Mouse (Mus musculus) midbrain, embryonic 13.5 days (tissue): ENCODE results near the gene Ikbip. TPM values are rescaled to one million over a fixed set of nuclear protein-coding genes. Genes with fewer than 3 reads are reported as not detected.
A peak's percentile ranks its signal among the peaks of the same experiment; 100 is the strongest.

ENCODE experiments used
- ATAC-seq: fragments of 200-750 bp; cut with Nextera tagmentation; 2 replicates; pipeline ENCODE4 v1.8.0; 2017; ENCODE audit warnings: mild to moderate bottlenecking, moderate TSS enrichment, moderate library complexity
- H3K27ac ChIP-seq: fragments of 300-500 bp; sonication (generic); 2 replicates; pipeline ENCODE4 v1.5.1; 2015; ENCODE audit warnings: inconsistent platforms, mild to moderate bottlenecking, moderate library complexity
- H3K27me3 ChIP-seq: fragments of 300-500 bp; sonication (generic); 2 replicates; pipeline ENCODE4 v1.6.1; 2015; ENCODE audit warnings: mild to moderate bottlenecking, inconsistent platforms
- H3K36me3 ChIP-seq: fragments of 300-500 bp; sonication (generic); 2 replicates; pipeline ENCODE4 v1.6.1; 2015; ENCODE audit warnings: mild to moderate bottlenecking, inconsistent platforms
- H3K4me1 ChIP-seq: fragments of 300-500 bp; sonication (generic); replicated peaks from 2 replicates; pipeline ENCODE4 v1.6.1; 2015; ENCODE audit warnings: inconsistent platforms
- H3K4me2 ChIP-seq: fragments of 300-500 bp; sonication (generic); replicated peaks from 2 replicates; pipeline ENCODE4 v1.6.1; 2015; ENCODE audit warnings: moderate library complexity, mild to moderate bottlenecking, inconsistent platforms
- H3K4me3 ChIP-seq: fragments of 300-500 bp; sonication (generic); replicated peaks from 2 replicates; pipeline ENCODE4 v1.5.1; 2015; ENCODE audit warnings: mild to moderate bottlenecking, inconsistent platforms
- H3K9ac ChIP-seq: fragments of 300-500 bp; sonication (generic); replicated peaks from 2 replicates; pipeline ENCODE4 v1.6.1; 2015; ENCODE audit warnings: mild to moderate bottlenecking, inconsistent platforms
- H3K9me3 ChIP-seq: fragments of 300-500 bp; sonication (generic); 2 replicates; pipeline ENCODE4 v1.6.1; 2016; ENCODE audit warnings: mild to moderate bottlenecking, inconsistent platforms
- WGBS: fragments of 180-500 bp; shearing (Covaris S2); methylation state at CpG from one replicate; pipeline ENCODE4 v1.1.7; 2015; 5-methylcytosine and 5-hydroxymethylcytosine counted together
- polyA plus RNA-seq: library from polyadenylated mRNA; unstranded; fragments of >200 nt; fragmentation: Nextera tagmentation; extraction: Ambion mirVana; gene quantifications from 2 replicates; pipeline ENCODE4 v1.2.1, GENCODE M21; 2015

Ikbip gene
- polyA plus RNA-seq, 1 experiment from 2014 or later: 18.7 TPM

- H3K9me3 ChIP-seq: no peaks in the 10 kb centered on the region
- peaks cover 2% of the 10 kb centered on the region; the same call in 1 of the 2 replicates for H3K36me3 ChIP-seq
- no peak for ATAC-seq
- WGBS: 50% methylated on average over 12 of the region's 12 CpGs
- peak overlapping the region; percentile 90 for H3K27ac ChIP-seq
- no peaks in the 10 kb centered on the region for H3K27me3 ChIP-seq
- H3K4me3 ChIP-seq: peak overlapping the region; percentile 91
- peak overlapping the region; percentile 82 for H3K9ac ChIP-seq
- H3K4me1 ChIP-seq: peaks cover 16% of the 10 kb centered on the region
- peak overlapping the region; percentile 62 for H3K4me2 ChIP-seq
These were observed 720 bp downstream of the Ikbip start for GRCm38 (mm10) chr10:91083393-91083927.

DNA sequence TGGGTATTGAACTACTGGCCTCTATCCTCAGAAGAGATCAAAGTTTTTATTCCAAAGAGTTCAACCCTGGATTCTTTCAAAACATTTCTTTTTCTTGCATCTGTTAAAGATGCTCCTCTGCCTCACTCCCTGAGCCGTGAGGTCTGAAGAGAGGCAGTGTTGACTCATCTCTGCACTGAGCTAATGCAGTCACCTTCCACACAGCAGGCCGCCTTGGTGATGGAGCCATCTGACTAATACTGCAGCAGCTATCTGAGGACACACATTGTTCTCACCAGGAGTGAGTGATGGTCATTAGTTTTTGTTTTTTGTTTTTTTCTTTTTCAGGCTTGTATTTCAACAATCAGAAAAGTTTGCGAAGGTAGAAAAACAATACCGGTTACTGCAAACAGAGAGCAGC, 10.1 kb downstream of the Ikbip start:
- Histone ChIP-seq H3K4me2 (no peak overlapping the region), H3K4me1 (no peaks in the 10 kb centered on the region), H3K9me3 (no peaks in the 10 kb centered on the region), H3K9ac (no peak overlapping the region), H3K27ac (no peak overlapping the region), H3K4me3 (no peak overlapping the region), H3K36me3 (0 out of 2 replicates have a peak, but pooled peaks cover 4% of the 10 kb centered on the region), H3K27me3 (no peaks in the 10 kb centered on the region)
- no peak for ATAC-seq
- 87% methylated on average over 4 of the region's 4 CpGs for WGBS

DNA sequence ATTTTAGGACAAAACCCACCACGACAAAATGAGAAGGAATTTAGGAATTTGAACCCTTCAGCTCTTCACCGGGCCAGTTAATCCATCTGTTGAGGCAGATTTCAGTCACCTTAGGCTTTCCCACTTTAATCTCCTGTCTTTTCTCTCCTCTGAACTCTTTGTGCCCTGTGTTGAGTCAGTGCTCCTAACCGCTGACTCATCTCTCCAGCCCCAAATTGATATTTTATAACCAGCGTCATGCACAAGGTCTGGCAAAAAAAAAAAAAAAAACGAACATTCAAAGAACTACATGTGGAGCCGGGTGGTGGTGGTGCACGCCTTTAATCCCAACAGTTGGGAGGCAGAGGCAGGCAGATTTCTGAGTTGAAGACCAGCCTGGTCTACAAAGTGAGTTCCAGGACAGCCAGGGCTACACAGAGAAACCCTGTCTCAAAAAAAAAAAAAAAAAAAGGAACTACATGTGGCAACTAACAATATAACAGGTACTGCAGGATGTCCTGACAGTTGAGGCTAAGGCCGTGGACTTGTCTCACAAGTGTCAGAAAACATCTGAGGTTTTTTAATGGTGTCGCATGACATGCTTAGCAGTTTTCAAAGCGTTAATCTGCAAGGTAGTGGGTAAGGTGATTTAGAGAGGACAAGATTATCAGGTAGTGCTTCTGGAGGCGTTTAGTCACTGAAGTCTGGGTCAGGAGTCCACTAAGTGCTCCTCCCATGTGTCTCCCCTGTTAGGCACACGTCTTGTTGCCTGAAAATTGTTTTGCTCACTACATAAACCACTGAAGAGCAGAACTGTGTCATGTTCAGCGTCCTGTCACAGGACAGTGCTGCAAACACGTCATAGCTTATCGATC, 11.7 kb downstream of the Ikbip start:
- H3K36me3 ChIP-seq: 0 out of 2 replicates have a peak, but pooled peaks cover 4% of the 10 kb centered on the region
- ATAC-seq: no peak
- H3K4me1 ChIP-seq: no peaks in the 10 kb centered on the region
- no peak overlapping the region for H3K9ac ChIP-seq
- no peaks in the 10 kb centered on the region for H3K27me3 ChIP-seq
- H3K4me3 ChIP-seq: no peak overlapping the region
- no peak overlapping the region for H3K4me2 ChIP-seq
- H3K9me3 ChIP-seq: no peaks in the 10 kb centered on the region
- no peak overlapping the region for H3K27ac ChIP-seq
- WGBS: 89% methylated on average over 15 of the region's 15 CpGs

GRCm38 (mm10) chr10:91098056-91098455, 15.3 kb downstream of the Ikbip start:
- Histone ChIP-seq H3K9ac (no peak overlapping the region), H3K36me3 (peaks cover 14% of the 10 kb centered on the region), H3K27me3 (no peaks in the 10 kb centered on the region), H3K9me3 (no peaks in the 10 kb centered on the region), H3K27ac (no peak overlapping the region), H3K4me2 (no peak overlapping the region), H3K4me1 (no peaks in the 10 kb centered on the region), H3K4me3 (no peak overlapping the region)
- ATAC-seq: no peak
- 94% methylated on average over 8 of the region's 8 CpGs for WGBS

- no peak overlapping the region for H3K4me3 ChIP-seq
- 83% methylated on average over 1 of the region's 1 CpGs for WGBS
- no peaks in the 10 kb centered on the region for H3K9me3 ChIP-seq
- H3K4me2 ChIP-seq: no peak overlapping the region
- ATAC-seq: no peak
- no peak overlapping the region for H3K27ac ChIP-seq
- no peaks in the 10 kb centered on the region for H3K4me1 ChIP-seq
- H3K36me3 ChIP-seq: peaks cover 14% of the 10 kb centered on the region
- H3K27me3 ChIP-seq: no peaks in the 10 kb centered on the region
- H3K9ac ChIP-seq: no peak overlapping the region
These were observed 17.4 kb downstream of the Ikbip start for GRCm38 (mm10) chr10:91100101-91100500.

- no peak for ATAC-seq
- Histone ChIP-seq H3K27me3 (no peaks in the 10 kb centered on the region), H3K4me3 (no peak overlapping the region), H3K27ac (no peak overlapping the region), H3K9ac (no peak overlapping the region), H3K4me1 (no peaks in the 10 kb centered on the region), H3K4me2 (no peak overlapping the region), H3K9me3 (no peaks in the 10 kb centered on the region), H3K36me3 (peaks cover 10% of the 10 kb centered on the region)
- 95% methylated on average over 25 of the region's 25 CpGs for WGBS
These were observed 19.2 kb downstream of the Ikbip start for GRCm38 (mm10) chr10:91101936-91102335.

DNA sequence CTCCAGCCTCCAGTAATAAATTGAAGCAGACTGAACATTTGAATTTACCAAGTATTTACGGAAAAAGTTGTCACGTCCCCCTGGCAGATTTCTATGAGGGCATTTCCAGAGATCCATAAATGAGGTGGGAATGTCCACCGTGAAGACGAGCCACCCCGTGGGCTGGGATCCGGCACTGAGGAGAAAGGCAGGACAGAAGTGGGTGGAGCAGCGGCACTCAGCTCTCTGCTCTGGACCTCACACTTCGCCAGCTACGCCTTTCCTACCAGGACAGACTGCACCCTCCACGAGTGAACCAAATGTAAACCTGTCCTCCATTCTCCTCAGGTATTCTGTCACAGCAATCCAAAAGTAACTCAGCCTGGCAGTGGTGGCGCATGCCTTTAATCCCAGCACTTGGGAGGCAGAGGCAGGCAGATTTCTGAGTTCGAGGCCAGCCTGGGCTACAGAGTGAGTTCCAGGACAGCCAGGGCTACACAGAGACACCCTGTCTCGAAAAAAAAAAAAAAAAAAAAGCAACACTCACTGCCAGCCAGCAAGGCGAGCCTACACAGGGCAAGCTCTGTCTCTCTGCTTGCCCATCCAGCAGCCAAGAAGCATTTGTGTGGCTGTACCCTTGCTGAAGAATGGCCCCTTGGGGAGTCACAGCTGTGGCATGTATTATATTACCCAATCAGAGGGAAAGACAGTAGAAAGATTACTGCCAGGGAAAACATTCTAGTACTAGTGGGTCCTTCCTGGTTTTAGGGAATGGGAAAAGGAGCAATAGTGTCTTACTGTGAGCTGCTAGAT, 20.3 kb downstream of the Ikbip start:
- Histone ChIP-seq H3K4me3 (no peak overlapping the region), H3K27ac (no peak overlapping the region), H3K4me2 (no peak overlapping the region), H3K27me3 (no peaks in the 10 kb centered on the region), H3K9me3 (no peaks in the 10 kb centered on the region), H3K36me3 (peaks cover 10% of the 10 kb centered on the region), H3K9ac (no peak overlapping the region), H3K4me1 (no peaks in the 10 kb centered on the region)
- 94% methylated on average over 14 of the region's 14 CpGs for WGBS
- ATAC-seq: no peak

DNA sequence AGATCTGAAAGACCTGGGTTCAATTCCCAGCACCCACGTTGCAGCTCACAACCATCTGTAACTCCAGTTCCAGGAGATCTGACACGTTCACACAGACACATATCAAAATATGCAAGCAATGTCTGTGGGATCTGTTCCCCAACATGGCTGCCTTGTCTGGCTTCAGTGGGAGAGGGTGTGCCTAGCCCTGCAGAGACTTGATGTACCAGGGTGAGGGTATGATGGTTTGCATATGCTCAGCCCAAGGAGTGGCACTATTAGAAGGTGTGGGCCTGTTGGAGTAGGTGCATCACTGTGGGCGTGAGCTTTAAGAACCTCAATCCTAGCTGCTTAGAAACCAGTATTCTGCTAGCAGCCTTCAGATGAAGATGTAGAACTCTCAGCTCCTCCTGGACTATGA, 23.2 kb downstream of the Ikbip start:
- H3K4me2 ChIP-seq: no peak overlapping the region
- no peak overlapping the region for H3K4me3 ChIP-seq
- peaks cover 17% of the 10 kb centered on the region for H3K36me3 ChIP-seq
- no peak for ATAC-seq
- no peak overlapping the region for H3K27ac ChIP-seq
- 0 out of 2 replicates have a peak, but pooled peaks cover under 1% of the 10 kb centered on the region for H3K9me3 ChIP-seq
- H3K27me3 ChIP-seq: no peaks in the 10 kb centered on the region
- no peak overlapping the region for H3K9ac ChIP-seq
- 80% methylated on average over 3 of the region's 3 CpGs for WGBS
- no peaks in the 10 kb centered on the region for H3K4me1 ChIP-seq

DNA sequence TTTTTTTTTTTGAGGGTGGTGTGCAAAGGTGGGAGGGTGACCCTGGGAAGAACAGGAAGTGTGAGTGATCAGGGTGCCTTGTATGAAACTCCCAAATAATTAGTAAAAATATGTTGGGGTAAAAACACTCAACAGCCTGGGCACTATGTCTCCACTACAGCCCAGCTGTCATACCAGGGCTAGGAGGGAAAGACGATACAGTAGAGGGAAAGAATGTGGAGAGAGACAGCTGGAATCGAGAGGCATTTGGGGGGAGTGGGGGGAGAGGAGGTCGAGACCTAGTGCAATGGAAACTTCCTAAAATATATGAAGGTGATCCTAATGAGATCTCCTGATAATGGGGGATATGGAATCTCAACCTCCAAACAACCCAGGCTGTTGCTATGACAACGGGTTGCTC, 27.1 kb downstream of the Ikbip start:
- Histone ChIP-seq H3K9me3 (0 out of 2 replicates have a peak, but pooled peaks cover 3% of the 10 kb centered on the region), H3K4me1 (no peaks in the 10 kb centered on the region), H3K9ac (no peak overlapping the region), H3K27ac (no peak overlapping the region), H3K27me3 (no peaks in the 10 kb centered on the region), H3K36me3 (peaks cover 40% of the 10 kb centered on the region), H3K4me3 (no peak overlapping the region), H3K4me2 (no peak overlapping the region)
- ATAC-seq: no peak
- 87% methylated on average over 4 of the region's 4 CpGs for WGBS

DNA sequence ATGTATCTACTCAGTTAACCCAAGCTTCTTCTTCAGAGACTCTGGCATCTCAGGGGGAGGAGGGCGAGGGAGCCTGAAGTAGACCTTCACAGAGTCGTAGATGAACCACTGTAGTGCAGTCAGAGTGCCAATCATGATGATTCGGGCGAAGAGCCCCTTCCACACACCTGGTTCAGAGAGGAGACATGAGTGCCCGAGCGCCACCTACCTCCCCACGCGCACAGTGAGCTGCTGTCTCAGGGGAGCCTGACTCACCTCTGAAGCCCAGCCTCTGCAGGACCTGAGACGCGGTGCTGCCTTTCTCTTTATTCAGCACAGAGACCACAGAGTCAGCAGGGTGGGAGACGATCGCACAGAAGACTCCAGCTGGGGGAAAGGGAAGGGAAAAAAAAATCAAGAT, 34.2 kb downstream of the Ikbip start:
- Histone ChIP-seq H3K9ac (no peak overlapping the region), H3K4me1 (peaks cover 6% of the 10 kb centered on the region), H3K4me3 (no peak overlapping the region), H3K27me3 (no peaks in the 10 kb centered on the region), H3K36me3 (peaks cover 86% of the 10 kb centered on the region), H3K9me3 (no peaks in the 10 kb centered on the region), H3K27ac (no peak overlapping the region), H3K4me2 (no peak overlapping the region)
- no peak for ATAC-seq
- WGBS: 91% methylated on average over 12 of the region's 12 CpGs

DNA sequence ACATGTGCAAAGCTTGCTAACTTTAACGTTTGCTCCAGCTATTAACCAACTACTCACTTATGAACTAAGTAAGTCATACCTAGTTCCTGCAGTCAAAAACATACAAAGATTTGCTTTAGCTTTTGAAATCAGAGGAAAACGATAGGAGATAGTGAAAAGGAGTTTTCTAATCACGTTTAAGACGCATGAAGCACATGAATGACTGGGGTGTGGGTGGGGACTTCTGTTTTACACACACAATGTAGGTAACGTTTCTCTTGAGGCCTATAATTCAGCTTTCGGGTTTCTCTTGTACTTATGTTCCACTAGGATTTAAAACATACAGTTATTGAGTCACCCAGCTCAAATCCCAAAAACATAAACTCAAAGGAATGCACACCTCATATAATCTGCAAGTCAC, 39.9 kb downstream of the Ikbip start:
- H3K4me3 ChIP-seq: peak overlapping the region; percentile 98
- 40% methylated on average over 6 of the region's 6 CpGs for WGBS

GRCm38 (mm10) chr10:91123281-91123827, 40.6 kb downstream of the Ikbip start:
- WGBS: under 1% methylated on average over 34 of the region's 44 CpGs

More for the DNA sequence above, 39.9 kb downstream of the Ikbip start:
- no peak for ATAC-seq
- Histone ChIP-seq H3K9me3 (no peaks in the 10 kb centered on the region), H3K27me3 (no peaks in the 10 kb centered on the region), H3K27ac (no peak overlapping the region), H3K9ac (peak overlapping the region; percentile 98), H3K36me3 (peaks cover 37% of the 10 kb centered on the region), H3K4me2 (peak overlapping the region; percentile 98), H3K4me1 (peaks cover 23% of the 10 kb centered on the region)

More at GRCm38 (mm10) chr10:91123281-91123827, 40.6 kb downstream of the Ikbip start:
- Histone ChIP-seq H3K4me3 (peak overlapping the region; percentile 98), H3K4me2 (peak overlapping the region; percentile 98), H3K27me3 (no peaks in the 10 kb centered on the region), H3K9ac (peak overlapping the region; percentile 98), H3K4me1 (peaks cover 23% of the 10 kb centered on the region), H3K27ac (peak overlapping the region; percentile 94), H3K9me3 (no peaks in the 10 kb centered on the region), H3K36me3 (peaks cover 31% of the 10 kb centered on the region)
- no peak for ATAC-seq
